Mouse (Mus musculus): ENCODE measurements around the gene Eml6.
"Not testable (repeated sequence)": the region's sequence is repeated elsewhere in the genome, so short reads cannot be mapped to it uniquely, and the experiment has no call there.

GRCm38 (mm10) chr11:29874781-29875180, 151.1 kb downstream of the Eml6 start:
- not testable (repeated sequence) for TF ChIP-seq POLR2A (IDR thresholded peaks at IDR 0.05; ENCODE audit: insufficient read depth, low read length); EP300 (IDR thresholded peaks at IDR 0.05; ENCODE audit: insufficient read depth, low read depth, low read length); CTCF (IDR thresholded peaks at IDR 0.05; ENCODE audit: low read depth, low read length)

Measured in ES-Bruce4 (cell line).